Mouse (Mus musculus): Measurements from ENCODE around the gene Ece1.

GRCm38 (mm10) chr4:137887337-137887992, 25.4 kb downstream of the Ece1 start:
- TF ChIP-seq ZC3H11A (IDR thresholded peaks at IDR 0.05; ENCODE audit: borderline replicate concordance, low read depth, low read length), result no peak
- no peak for TF ChIP-seq HCFC1 (IDR thresholded peaks at IDR 0.05; ENCODE audit: borderline replicate concordance, insufficient read depth, low read length)
- no peak for TF ChIP-seq MAFK (IDR thresholded peaks at IDR 0.05; ENCODE audit: insufficient read depth, low read depth, low read length)
